ENCODE assay signal across 8 mouse cellular contexts in the genomic region with DNA sequence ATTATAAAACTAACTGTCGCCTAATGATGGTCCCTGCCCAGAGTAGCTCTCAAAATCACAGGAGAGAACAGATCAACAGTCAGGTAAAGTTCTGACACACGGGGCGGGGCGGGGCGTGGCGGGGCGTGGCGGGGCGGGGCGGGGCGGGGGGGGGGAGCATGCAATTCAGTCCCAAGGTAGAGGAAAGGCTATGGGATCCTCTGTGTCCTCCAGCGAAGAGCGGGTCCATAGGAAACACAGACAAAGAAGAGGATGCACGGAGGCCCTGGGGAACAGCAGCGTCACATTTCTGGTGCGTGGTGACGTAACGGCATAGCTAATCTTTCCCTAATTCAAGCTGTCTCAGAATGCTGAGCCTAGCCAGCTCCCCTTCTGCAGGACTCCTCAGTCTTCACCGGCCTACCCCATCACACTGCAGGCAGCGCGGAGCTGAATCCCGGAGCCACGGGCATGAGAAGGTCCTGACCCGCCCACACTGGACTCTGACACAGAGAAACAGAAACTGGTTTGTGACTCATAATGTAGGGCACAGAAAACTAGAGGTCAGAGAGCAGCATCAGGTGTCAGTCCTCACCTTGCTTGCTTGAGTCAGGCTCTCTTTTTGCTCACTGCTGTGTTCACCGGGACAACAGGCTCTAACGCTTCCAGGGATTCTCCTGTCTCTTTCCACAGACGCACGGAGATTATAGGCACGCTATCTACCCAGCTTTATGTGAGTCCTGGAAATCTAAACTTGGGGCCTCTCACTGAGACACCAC. TPM values are rescaled to one million over a fixed set of nuclear protein-coding genes. Genes with fewer than 3 reads are reported as not detected.
DNase-seq lines count a peak whose midpoint lies in the region; ATAC-seq and TF ChIP-seq lines count a peak whose summit lies in the region.

No protein-coding gene starts in this region.

- no peak for ATAC-seq in lung, embryonic 16.5 days (ENCODE audit: low read depth)
- 0 out of 2 replicates have a peak, but pooled peaks have one; percentile 36 for ATAC-seq in forebrain, embryonic 12.5 days (ENCODE audit: low FRiP score)
- peak; percentile 71 for ATAC-seq in kidney, postnatal 0 days (replicated peaks; ENCODE audit: low FRiP score, low read depth)
- ATAC-seq in midbrain, embryonic 14.5 days (ENCODE audit: low FRiP score, low TSS enrichment) = peak; percentile 20; the same call in 1 of the 2 replicates

- H3K9ac ChIP-seq in lung, embryonic 16.5 days (ENCODE audit: low read length) = no peak overlapping the region
- no peak overlapping the region for H3K9ac ChIP-seq in forebrain, embryonic 12.5 days
- H3K9ac ChIP-seq in kidney, postnatal 0 days (ENCODE audit: low read depth, low read length) = no peak overlapping the region
- H3K9ac ChIP-seq in midbrain, embryonic 14.5 days (replicated peaks; ENCODE audit: low read length) = no peak overlapping the region

- no peaks in the 10 kb centered on the region for H3K36me3 ChIP-seq in lung, embryonic 16.5 days (ENCODE audit: control insufficient read depth, insufficient read depth, low read length)
- H3K36me3 ChIP-seq in forebrain, embryonic 12.5 days (replicated peaks) = no peaks in the 10 kb centered on the region
- H3K36me3 ChIP-seq in kidney, postnatal 0 days (ENCODE audit: insufficient read depth, low read length) = no peaks in the 10 kb centered on the region
- H3K36me3 ChIP-seq in midbrain, embryonic 14.5 days (ENCODE audit: control insufficient read depth, insufficient read depth, low read length) = no peaks in the 10 kb centered on the region

- no peak overlapping the region for H3K27ac ChIP-seq in lung, embryonic 16.5 days (ENCODE audit: low read length)
- H3K27ac ChIP-seq in forebrain, embryonic 12.5 days = no peak overlapping the region
- peak overlapping the region; percentile 65 for H3K27ac ChIP-seq in kidney, postnatal 0 days
- no peak overlapping the region for H3K27ac ChIP-seq in midbrain, embryonic 14.5 days (replicated peaks; ENCODE audit: low read depth, low read length)

- peaks cover 10% of the 10 kb centered on the region for H3K4me1 ChIP-seq in lung, embryonic 16.5 days (replicated peaks; ENCODE audit: control insufficient read depth, insufficient read depth, low read length)
- H3K4me1 ChIP-seq in forebrain, embryonic 12.5 days = no peaks in the 10 kb centered on the region; the same call in 1 of the 2 replicates
- H3K4me1 ChIP-seq in kidney, postnatal 0 days (replicated peaks; ENCODE audit: insufficient read depth, low read length) = peaks cover 14% of the 10 kb centered on the region; the same call in 1 of the 2 replicates
- H3K4me1 ChIP-seq in midbrain, embryonic 14.5 days (ENCODE audit: control insufficient read depth, insufficient read depth, low read length) = no peaks in the 10 kb centered on the region

- no peak overlapping the region; the same call in 1 of the 2 replicates for H3K4me3 ChIP-seq in lung, embryonic 16.5 days (ENCODE audit: low read length)
- H3K4me3 ChIP-seq in forebrain, embryonic 12.5 days (replicated peaks) = 0 out of 2 replicates have a peak overlapping the region, but pooled peaks have one; percentile 12
- no peak overlapping the region for H3K4me3 ChIP-seq in kidney, postnatal 0 days (replicated peaks; ENCODE audit: low read depth, low read length)
- H3K4me3 ChIP-seq in midbrain, embryonic 14.5 days (replicated peaks; ENCODE audit: low read depth, low read length) = 0 out of 2 replicates have a peak overlapping the region, but pooled peaks have one; percentile 0

- TF ChIP-seq CTCF in kidney, postnatal 0 days (IDR thresholded peaks at IDR 0.05; ENCODE audit: low read depth) = no peak

- WGBS in lung, embryonic 16.5 days = 65% methylated on average over 28 of the region's 29 CpGs
- 68% methylated on average over 23 of the region's 29 CpGs for WGBS in forebrain, embryonic 12.5 days
- WGBS in kidney, postnatal 0 days = 59% methylated on average over 29 of the region's 29 CpGs
- WGBS in midbrain, embryonic 14.5 days = 64% methylated on average over 29 of the region's 29 CpGs

- DNase-seq in lung, postnatal 36 days = no peak
- no peak for DNase-seq in kidney, postnatal 0 days (ENCODE audit: low spot score)
- peak; percentile 31 for DNase-seq in midbrain, embryonic 14.5 days
- DNase-seq in frontal cortex, postnatal 10 days (ENCODE audit: low spot score in 2 of 2) = no peak
- DNase-seq in adrenal gland, adult 18-20 months (ENCODE audit: low spot score in 2 of 2) = no peak
- no peak for DNase-seq in layer of hippocampus, adult 18-20 months (ENCODE audit: low spot score in 2 of 2)

- H3K27me3 ChIP-seq in lung, embryonic 16.5 days (ENCODE audit: control insufficient read depth, insufficient read depth, low read depth, low read length) = no peaks in the 10 kb centered on the region
- no peaks in the 10 kb centered on the region for H3K27me3 ChIP-seq in forebrain, embryonic 12.5 days
- no peaks in the 10 kb centered on the region for H3K27me3 ChIP-seq in kidney, postnatal 0 days (ENCODE audit: insufficient read depth, low read length)
- no peaks in the 10 kb centered on the region for H3K27me3 ChIP-seq in midbrain, embryonic 14.5 days (ENCODE audit: control insufficient read depth, insufficient read depth, low read length)

- H3K9me3 ChIP-seq in lung, embryonic 16.5 days (ENCODE audit: control insufficient read depth, low read length) = no peaks in the 10 kb centered on the region
- no peaks in the 10 kb centered on the region for H3K9me3 ChIP-seq in forebrain, embryonic 12.5 days
- H3K9me3 ChIP-seq in kidney, postnatal 0 days (replicated peaks; ENCODE audit: low read length) = no peaks in the 10 kb centered on the region
- no peaks in the 10 kb centered on the region for H3K9me3 ChIP-seq in midbrain, embryonic 14.5 days (ENCODE audit: control insufficient read depth, low read length)

- H3K4me2 ChIP-seq in lung, embryonic 16.5 days (ENCODE audit: low read depth, low read length) = peak overlapping the region; percentile 32
- peak overlapping the region; percentile 38 for H3K4me2 ChIP-seq in forebrain, embryonic 12.5 days
- peak overlapping the region; percentile 34; the same call in 1 of the 2 replicates for H3K4me2 ChIP-seq in kidney, postnatal 0 days (ENCODE audit: low read length)
- peak overlapping the region; percentile 27 for H3K4me2 ChIP-seq in midbrain, embryonic 14.5 days (ENCODE audit: low read length)

RNA-seq across cellular contexts. Expression of a gene that starts 14.1 kb away (rescaled TPM):
- polyA plus RNA-seq in lung, embryonic 16.5 days (2015; fragmentation: Nextera tagmentation; extraction: Ambion mirVana) = 12.3 and 13.4 TPM in 2 replicates
- polyA plus RNA-seq in forebrain, embryonic 12.5 days (2016; fragmentation: Nextera tagmentation; extraction: Ambion mirVana) = 1.4 and 2.1 TPM in 2 replicates
- 74.1 and 84.5 TPM in 2 replicates for polyA plus RNA-seq in kidney, postnatal 0 days (2015; fragmentation: Nextera tagmentation; extraction: Ambion mirVana)
- 9.3 and 11.5 TPM in 2 replicates for polyA plus RNA-seq in midbrain, embryonic 14.5 days (2014; fragmentation: Nextera tagmentation; extraction: Ambion mirVana)
- under 1 TPM in 1 of 2 experiments, not detected in 1; 0.30 TPM for total RNA-seq in adrenal gland, adult 18-20 months (2021)
- 1 to 10 TPM; 1.1 to 1.4 TPM for total RNA-seq in layer of hippocampus, adult 18-20 months (2021)

RNA-seq across cellular contexts. Expression of a gene that starts 58.2 kb away (rescaled TPM):
- 44.0 and 44.8 TPM in 2 replicates for polyA plus RNA-seq in lung, embryonic 16.5 days (2015; fragmentation: Nextera tagmentation; extraction: Ambion mirVana)
- 26.6 and 28.7 TPM in 2 replicates for polyA plus RNA-seq in forebrain, embryonic 12.5 days (2016; fragmentation: Nextera tagmentation; extraction: Ambion mirVana)
- 32.5 and 34.9 TPM in 2 replicates for polyA plus RNA-seq in kidney, postnatal 0 days (2015; fragmentation: Nextera tagmentation; extraction: Ambion mirVana)
- 39.5 and 41.3 TPM in 2 replicates for polyA plus RNA-seq in midbrain, embryonic 14.5 days (2014; fragmentation: Nextera tagmentation; extraction: Ambion mirVana)
- total RNA-seq in adrenal gland, adult 18-20 months (2021) = 10 to 100 TPM; 75.4 to 76.8 TPM
- 10 to 100 TPM; 68.7 to 75.7 TPM for total RNA-seq in layer of hippocampus, adult 18-20 months (2021)

RNA-seq across cellular contexts. Expression of a gene that starts 58.3 kb away (rescaled TPM):
- 231 and 251 TPM in 2 replicates for polyA plus RNA-seq in lung, embryonic 16.5 days (2015; fragmentation: Nextera tagmentation; extraction: Ambion mirVana)
- 437 and 443 TPM in 2 replicates for polyA plus RNA-seq in forebrain, embryonic 12.5 days (2016; fragmentation: Nextera tagmentation; extraction: Ambion mirVana)
- 178 and 189 TPM in 2 replicates for polyA plus RNA-seq in kidney, postnatal 0 days (2015; fragmentation: Nextera tagmentation; extraction: Ambion mirVana)
- polyA plus RNA-seq in midbrain, embryonic 14.5 days (2014; fragmentation: Nextera tagmentation; extraction: Ambion mirVana) = 219 and 279 TPM in 2 replicates
- 100 to 1,000 TPM; 107 to 113 TPM for total RNA-seq in adrenal gland, adult 18-20 months (2021)
- total RNA-seq in layer of hippocampus, adult 18-20 months (2021) = 100 to 1,000 TPM; 111 to 115 TPM

Comparison
In these comparisons a context has a peak if more than half of its experiments do, and no peak if none do; other contexts are left out.
1. H3K4me3 ChIP-seq: peak in forebrain, embryonic 12.5 days (single experiment) and midbrain, embryonic 14.5 days (single experiment); none in lung, embryonic 16.5 days (single experiment) and kidney, postnatal 0 days (single experiment).
2. Peak in every context shown above with its lines, with median percentiles within 50 percentile points of each other: H3K4me2 ChIP-seq.